Mouse (Mus musculus) layer of hippocampus, adult 9-11 months (tissue): ENCODE measurements at regions not wholly inside any gene's neighbourhood (a gene's known extent, or its start where the extent isn't known, plus 50 kb on each side); places are given as distances from the start of the nearest gene placed in this dataset.

Experiments
- DNase-seq: peaks from one replicate; pipeline ENCODE4 v3.0.0; 2022

DNA sequence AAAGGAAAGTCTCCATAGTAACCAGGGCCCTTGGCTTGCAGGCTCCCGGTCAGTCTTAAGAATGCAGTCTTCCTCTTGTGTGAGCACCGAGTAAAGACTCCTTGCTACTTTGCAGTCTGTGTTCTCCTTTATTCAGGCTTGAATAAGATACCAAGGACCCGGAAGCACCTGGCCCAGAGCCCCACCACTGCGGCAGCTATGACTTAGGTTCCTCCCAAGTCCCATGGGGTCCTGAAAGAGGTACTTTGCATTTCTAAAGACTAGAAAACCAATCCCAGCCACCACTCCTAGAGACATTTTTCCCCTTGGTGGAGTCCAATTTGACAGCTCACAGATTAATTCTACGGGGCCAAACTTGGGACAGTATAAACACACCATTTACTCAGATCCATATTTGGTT is 51.7 kb upstream of the Tspan11 start:
- no peak for DNase-seq

- no peak for DNase-seq
These were observed 59.0 kb upstream of the Tspan11 start for GRCm38 (mm10) chr6:127828344-127828743.

GRCm38 (mm10) chr6:127825503-127825902 is 56.2 kb upstream of the Prmt8 start:
- no peak for DNase-seq

DNA sequence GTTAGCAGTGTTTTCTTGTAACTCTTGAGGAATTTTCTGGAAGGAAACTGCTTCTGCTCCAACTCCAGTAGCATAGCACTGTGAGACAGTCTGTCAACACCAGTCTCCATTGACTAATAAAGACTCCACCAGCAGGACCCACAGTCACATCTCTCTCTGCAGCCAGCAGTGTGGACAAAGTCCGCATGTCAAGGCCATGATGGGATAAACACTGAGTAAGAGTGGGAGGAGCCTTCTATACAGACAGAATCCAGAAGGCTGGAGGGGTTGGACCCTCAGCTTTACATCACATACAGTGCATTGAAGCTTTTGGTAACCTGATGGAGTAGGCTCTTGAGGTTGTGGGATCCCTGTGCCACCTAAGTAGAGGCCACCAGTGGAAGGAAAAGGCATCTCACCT is 54.4 kb upstream of the Prmt8 start:
- DNase-seq, result no peak

GRCm38 (mm10) chr6:127820523-127820922 is 51.3 kb upstream of the Prmt8 start:
- DNase-seq, result peak; percentile 11
